Mouse (Mus musculus): ENCODE results near the gene Trappc3.

- TF ChIP-seq GATA1 (IDR thresholded peaks at IDR 0.05; ENCODE audit: borderline replicate concordance, low read length): no peak
- TF ChIP-seq FLI1 (IDR thresholded peaks at IDR 0.05; ENCODE audit: low read length): 0 out of 2 replicates have a peak, but pooled peaks have one; percentile 51
Observed at GRCm38 (mm10) chr4:126262119-126262807, at the start of gene Trappc3.

All from megakaryocyte, embryonic 14.5 days (primary cell).